24 mouse cellular contexts compared by ENCODE assay signal in genomic region chr3:146857373-146857772, GRCm38 (mm10). TPM values are rescaled to one million over a fixed set of nuclear protein-coding genes. Genes with fewer than 3 reads are reported as not detected.
DNase-seq lines count a peak whose midpoint lies in the region; ATAC-seq and TF ChIP-seq lines count a peak whose summit lies in the region.
"Had no signal": no experiment of that assay in that cellular context is flagged by ENCODE, and none has a peak within 500 bp of the region (broad histone marks: within the 10 kb centered on the region; RNA-seq: fewer than 3 reads in every experiment).

No protein-coding gene starts in this region.

- no peaks in the 10 kb centered on the region for H3K9me3 ChIP-seq in liver, postnatal 0 days (ENCODE audit: low read length)
- H3K9me3 ChIP-seq: embryonic facial prominence, embryonic 12.5 days; embryonic facial prominence, embryonic 15.5 days; forebrain, embryonic 12.5 days; forebrain, embryonic 15.5 days; hindbrain, embryonic 12.5 days; hindbrain, embryonic 15.5 days had no signal

- H3K9ac ChIP-seq in liver, postnatal 0 days (replicated peaks), result no peak overlapping the region
- H3K9ac ChIP-seq: embryonic facial prominence, embryonic 12.5 days; embryonic facial prominence, embryonic 15.5 days; forebrain, embryonic 12.5 days; forebrain, embryonic 15.5 days; hindbrain, embryonic 12.5 days; hindbrain, embryonic 15.5 days had no signal

- H3K4me1 ChIP-seq in liver, postnatal 0 days (ENCODE audit: insufficient read depth), result peaks cover 3% of the 10 kb centered on the region; the same call in 1 of the 2 replicates
- H3K4me1 ChIP-seq: embryonic facial prominence, embryonic 12.5 days; embryonic facial prominence, embryonic 15.5 days; hindbrain, embryonic 12.5 days had no signal

- H3K27ac ChIP-seq in layer of hippocampus, adult 2 months, result peak overlapping the region; percentile 64
- no peak overlapping the region for H3K27ac ChIP-seq in liver, postnatal 0 days (ENCODE audit: low read depth)
- H3K27ac ChIP-seq: embryonic facial prominence, embryonic 12.5 days; embryonic facial prominence, embryonic 15.5 days; forebrain, embryonic 12.5 days; forebrain, embryonic 15.5 days; hindbrain, embryonic 12.5 days; hindbrain, embryonic 15.5 days had no signal

- TF ChIP-seq EP300 in liver, postnatal 0 days (IDR thresholded peaks at IDR 0.05; ENCODE audit: low read depth), result no peak

- no peak for DNase-seq in layer of hippocampus, adult 2 months (ENCODE audit: low spot score in 2 of 2)
- no peak for DNase-seq in layer of hippocampus, adult 9-11 months
- DNase-seq in right cerebral cortex, adult 18-20 months, result peak; percentile 31
- no peak for DNase-seq in right cerebral cortex, postnatal 14 days
- DNase-seq in brain, adult 2 months (ENCODE audit: low read depth, low spot score), result peak; percentile 78
- DNase-seq in telencephalon, adult 2 months (ENCODE audit: low read depth, low spot score), result peak; percentile 68
- DNase-seq in liver, postnatal 0 days, result no peak
- DNase-seq: adrenal gland, adult 8-10 months; adrenal gland, postnatal 25 days; cerebellum, adult 18-20 months; cerebellum, adult 9-10 months; cerebellum, postnatal 14 days; gastrocnemius, postnatal 10 days; gastrocnemius, postnatal 36 days; heart, adult 11 months had no signal

- TF ChIP-seq CTCF in layer of hippocampus, adult 2 months (conservative IDR thresholded peaks at IDR 0.05), result no peak
- no peak for TF ChIP-seq CTCF in liver, postnatal 0 days (IDR thresholded peaks at IDR 0.05; ENCODE audit: low read depth)

- no peak overlapping the region for H3K4me2 ChIP-seq in liver, postnatal 0 days (ENCODE audit: low read depth, low read length)
- H3K4me2 ChIP-seq: embryonic facial prominence, embryonic 12.5 days; embryonic facial prominence, embryonic 15.5 days; forebrain, embryonic 12.5 days; forebrain, embryonic 15.5 days; heart, embryonic 11.5 days; hindbrain, embryonic 12.5 days; hindbrain, embryonic 15.5 days had no signal

- no peak for ATAC-seq in liver, postnatal 0 days
- ATAC-seq: activated CD4-positive, CD25-positive, alpha-beta regulatory T cell, adult 4 months; CD4-positive, CD25-positive, alpha-beta regulatory T cell, adult 4 months; forebrain, embryonic 15.5 days had no signal

- WGBS in liver, postnatal 0 days (ENCODE audit: insufficient replicate concordance), result 79% methylated on average over 10 of the region's 10 CpGs

- no peaks in the 10 kb centered on the region for H3K36me3 ChIP-seq in liver, postnatal 0 days (replicated peaks; ENCODE audit: insufficient read depth, low read length)
- H3K36me3 ChIP-seq: embryonic facial prominence, embryonic 12.5 days; embryonic facial prominence, embryonic 15.5 days; forebrain, embryonic 12.5 days; forebrain, embryonic 15.5 days; hindbrain, embryonic 12.5 days; hindbrain, embryonic 15.5 days had no signal

- peaks cover 2% of the 10 kb centered on the region; the same call in 1 of the 2 replicates for H3K27me3 ChIP-seq in liver, postnatal 0 days (ENCODE audit: insufficient read depth, low read length)
- H3K27me3 ChIP-seq: embryonic facial prominence, embryonic 12.5 days; embryonic facial prominence, embryonic 15.5 days; forebrain, embryonic 12.5 days; forebrain, embryonic 15.5 days; hindbrain, embryonic 12.5 days; hindbrain, embryonic 15.5 days had no signal

- H3K4me3 ChIP-seq in layer of hippocampus, adult 2 months, result no peak overlapping the region
- no peak overlapping the region for H3K4me3 ChIP-seq in liver, postnatal 0 days (ENCODE audit: low read depth, low read length)
- H3K4me3 ChIP-seq: embryonic facial prominence, embryonic 12.5 days; embryonic facial prominence, embryonic 15.5 days; forebrain, embryonic 12.5 days; forebrain, embryonic 15.5 days; hindbrain, embryonic 12.5 days; hindbrain, embryonic 15.5 days had no signal

RNA-seq across cellular contexts. Expression of gene Ttll7, which starts 5.2 kb away (rescaled TPM):
- total RNA-seq in layer of hippocampus, adult 2 months (2021), result 100 to 1,000 TPM; 130 to 131 TPM
- 0.52 and 0.79 TPM in 2 replicates for polyA plus RNA-seq in liver, postnatal 0 days (2015; fragmentation: Nextera tagmentation; extraction: Ambion mirVana)
- polyA plus RNA-seq: activated CD4-positive, CD25-positive, alpha-beta regulatory T cell, adult 4 months; CD4-positive, CD25-positive, alpha-beta regulatory T cell, adult 4 months had no signal

RNA-seq across cellular contexts. Expression of gene Prkacb, which starts 44.6 kb away (rescaled TPM):
- total RNA-seq in layer of hippocampus, adult 2 months (2021), result 100 to 1,000 TPM; 244 to 252 TPM
- 14.1 and 15.4 TPM in 2 replicates for polyA plus RNA-seq in liver, postnatal 0 days (2015; fragmentation: Nextera tagmentation; extraction: Ambion mirVana)

Comparison
In these comparisons a context has a peak if more than half of its experiments do, and no peak if none do; other contexts are left out.
1. DNase-seq: peak in right cerebral cortex, adult 18-20 months (single experiment), brain, adult 2 months (single experiment) and telencephalon, adult 2 months (single experiment); none in layer of hippocampus, adult 2 months (0 of 2), layer of hippocampus, adult 9-11 months (single experiment), right cerebral cortex, postnatal 14 days (single experiment) and liver, postnatal 0 days (single experiment).